Mouse (Mus musculus) G1E (cell line): ENCODE results near the gene Ext2. TPM values are rescaled to one million over a fixed set of nuclear protein-coding genes. Genes with fewer than 3 reads are reported as not detected.

Experiments
- ATAC-seq: 2 replicates; pipeline ENCODE4 v1.8.0; 2016; ENCODE audit warnings: mild to moderate bottlenecking; ENCODE audit not compliant: insufficient number of reproducible peaks, poor library complexity, low FRiP score, severe bottlenecking; ENCODE audit errors: extremely low read depth
- DNase-seq: peaks from one replicate; pipeline ENCODE4 v3.0.0; 2012; ENCODE audit warnings: low spot score
- H3K27me3 ChIP-seq: 2 replicates; pipeline ENCODE4 v1.6.1; 2012; ENCODE audit warnings: mild to moderate bottlenecking, low read length, inconsistent platforms; ENCODE audit not compliant: insufficient read depth
- H3K36me3 ChIP-seq: replicated peaks from 2 replicates; pipeline ENCODE3; 2012; ENCODE audit warnings: mild to moderate bottlenecking, inconsistent platforms
- H3K4me1 ChIP-seq: 2 replicates; pipeline ENCODE4 v1.6.1; 2012; ENCODE audit warnings: low read depth, low read length, inconsistent platforms, mixed read lengths; ENCODE audit not compliant: insufficient read depth
- H3K4me3 ChIP-seq: 2 replicates; pipeline ENCODE4 v1.5.1; 2012; ENCODE audit warnings: low read depth, mild to moderate bottlenecking, inconsistent platforms, low read length, moderate library complexity, mixed read lengths
- H3K9me3 ChIP-seq: replicated peaks from 2 replicates; pipeline ENCODE4 v1.6.1; 2012; ENCODE audit warnings: inconsistent platforms
- CTCF ChIP-seq: IDR thresholded peaks from 2 replicates; pipeline ENCODE4 v1.5.1; 2012; ENCODE audit warnings: low read depth, low read length, inconsistent platforms, mixed read lengths
- GATA1 ChIP-seq: IDR thresholded peaks from 2 replicates; pipeline ENCODE4 v1.6.1; 2012; ENCODE audit warnings: borderline replicate concordance, low read length, inconsistent platforms, mixed read lengths
- GATA2 ChIP-seq: IDR thresholded peaks from 2 replicates; pipeline ENCODE4 v1.6.1; 2012; ENCODE audit warnings: low read depth, low read length, inconsistent platforms, borderline replicate concordance
- POLR2AphosphoS5 ChIP-seq: IDR thresholded peaks from 2 replicates; pipeline ENCODE4 v1.6.1; 2012; ENCODE audit warnings: low read depth, low read length, inconsistent platforms; ENCODE audit not compliant: insufficient replicate concordance
- TAL1 ChIP-seq: conservative IDR thresholded peaks from 2 replicates; pipeline ENCODE4 v1.6.1; 2012; ENCODE audit warnings: low read depth, low read length, inconsistent platforms, mixed read lengths
- polyA plus RNA-seq: library from polyadenylated mRNA; stranded (reverse); fragments of >175 nt; gene quantifications from 2 replicates; pipeline ENCODE4 v1.2.3, GENCODE M21; 2012
- total RNA-seq, 2 experiments: library from RNA; stranded (forward) in 1 of 2; stranded (reverse) in 1 of 2; fragments of 200-1000 nt in 1 of 2; fragments of >200 nt in 1 of 2; fragmentation: Nextera tagmentation in 1 of 2; gene quantifications; 2 replicates each; pipeline ENCODE4 v1.2.3; 2014 to 2017

Gene Ext2
- total and polyA plus RNA-seq, 3 experiments: 22.9 to 42.6 (median 25.0) TPM

DNA sequence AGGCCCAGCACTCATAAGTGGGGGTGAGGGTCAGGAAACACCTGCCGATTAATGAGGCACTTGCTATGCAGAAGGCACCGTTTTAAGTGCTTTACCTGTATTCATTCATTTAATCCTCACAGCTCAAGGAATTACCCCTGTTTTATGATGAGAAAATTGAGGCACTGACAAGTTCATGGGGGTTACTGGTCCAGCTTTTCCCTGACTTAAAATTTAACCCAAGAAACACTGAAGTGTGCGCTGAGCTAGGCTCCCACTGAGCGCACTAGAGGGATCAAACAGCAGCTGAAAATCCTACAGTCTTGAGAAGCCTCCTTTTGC lies 49.6 kb downstream of the Ext2 start:
- Histone ChIP-seq H3K9me3 (no peaks in the 10 kb centered on the region), H3K4me1 (peaks cover 6% of the 10 kb centered on the region), H3K36me3 (peaks cover 71% of the 10 kb centered on the region), H3K27me3 (no peaks in the 10 kb centered on the region), H3K4me3 (peak overlapping the region; percentile 23; the same call in 1 of the 2 replicates)
- TF ChIP-seq GATA2 (no peak), POLR2AphosphoS5 (no peak), CTCF (no peak), TAL1 (no peak), GATA1 (no peak)
- DNase-seq: no peak
- ATAC-seq: no peak

DNA sequence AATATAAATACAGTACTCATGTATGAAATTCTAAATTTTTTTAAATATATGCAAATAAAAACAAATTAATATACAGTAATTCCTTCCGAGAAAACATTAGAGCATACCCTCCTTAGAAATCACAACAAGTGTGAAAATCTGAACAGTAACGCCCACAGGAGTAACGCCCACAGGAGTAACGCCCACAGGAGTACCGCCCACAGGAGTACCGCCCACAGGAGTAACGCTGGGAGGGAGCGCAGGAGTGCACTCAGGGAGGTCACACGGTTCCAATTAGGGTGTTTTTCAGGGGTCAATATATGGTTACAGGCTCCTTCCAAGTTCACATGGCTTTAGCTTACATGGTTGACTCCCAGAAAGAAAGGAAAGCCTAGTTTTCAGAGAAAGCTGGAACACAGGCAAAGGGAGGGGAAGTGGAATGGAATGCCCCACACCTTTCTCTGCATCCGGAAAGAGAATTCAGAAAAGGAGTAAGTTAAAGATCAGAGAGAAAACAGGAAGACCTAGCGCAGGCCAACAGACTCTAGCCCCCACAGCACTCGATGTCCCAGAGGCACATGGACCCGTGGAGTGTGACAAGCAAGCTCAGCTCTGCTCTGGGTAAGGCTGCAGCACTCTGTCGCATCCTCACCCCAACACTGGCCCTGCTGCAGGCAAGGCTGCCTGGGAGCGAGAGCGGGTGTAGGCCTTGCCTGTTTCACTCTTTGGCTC lies 50.2 kb downstream of the Ext2 start:
- TF ChIP-seq GATA1 (no peak), POLR2AphosphoS5 (no peak), GATA2 (no peak), CTCF (no peak), TAL1 (no peak)
- peaks cover 72% of the 10 kb centered on the region for H3K36me3 ChIP-seq
- H3K4me3 ChIP-seq: peak overlapping the region; percentile 23; the same call in 1 of the 2 replicates
- no peaks in the 10 kb centered on the region for H3K9me3 ChIP-seq
- no peaks in the 10 kb centered on the region for H3K27me3 ChIP-seq
- ATAC-seq: peak; percentile 92
- H3K4me1 ChIP-seq: peaks cover 6% of the 10 kb centered on the region
- DNase-seq: no peak

DNA sequence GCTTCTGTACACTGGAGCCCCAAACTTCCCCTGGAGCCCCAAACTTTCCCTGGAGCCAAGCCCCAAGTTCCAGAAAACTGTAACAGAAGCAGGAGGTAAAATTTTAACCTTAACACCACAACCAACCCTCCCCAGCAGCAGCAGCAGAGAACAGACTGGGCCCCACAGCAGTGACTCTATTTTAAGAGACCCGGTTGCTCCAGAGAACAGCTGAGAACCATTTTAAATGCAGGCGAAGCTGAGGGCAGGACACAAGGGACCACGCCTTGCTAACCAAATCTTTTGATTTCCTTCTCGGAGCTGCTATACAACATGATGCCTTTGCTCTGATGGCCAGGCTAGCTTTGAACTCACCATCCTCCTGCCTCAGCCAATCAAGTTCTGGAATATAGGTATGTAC lies 51.5 kb downstream of the Ext2 start:
- Histone ChIP-seq H3K4me3 (no peak overlapping the region), H3K36me3 (peaks cover 69% of the 10 kb centered on the region), H3K9me3 (no peaks in the 10 kb centered on the region), H3K4me1 (peaks cover 6% of the 10 kb centered on the region), H3K27me3 (no peaks in the 10 kb centered on the region)
- ATAC-seq (no peak), DNase-seq (no peak)
- TF ChIP-seq GATA1: no peak
- TF ChIP-seq POLR2AphosphoS5: no peak
- no peak for TF ChIP-seq CTCF
- TF ChIP-seq GATA2: no peak
- no peak for TF ChIP-seq TAL1

DNA sequence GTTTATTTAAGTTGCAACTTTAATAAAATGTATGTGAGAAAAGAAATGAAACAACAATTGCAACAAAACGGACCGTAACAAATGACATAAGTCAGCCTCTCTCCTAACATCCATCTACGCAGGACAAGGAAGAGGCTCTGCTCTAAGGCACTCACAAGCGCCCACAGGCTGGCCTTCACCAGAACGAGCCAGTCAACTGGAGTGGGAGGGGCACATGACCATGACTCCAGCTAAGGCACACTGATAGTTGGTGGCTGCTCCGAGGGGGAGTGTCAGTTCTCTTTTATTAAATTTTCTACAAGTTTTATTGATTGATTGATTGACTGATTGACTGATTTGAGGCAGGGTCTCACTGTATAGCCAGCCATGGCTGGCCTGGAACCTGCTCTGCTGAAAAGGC lies 52.5 kb downstream of the Ext2 start:
- TF ChIP-seq CTCF (no peak), TAL1 (no peak), GATA1 (no peak), GATA2 (no peak), POLR2AphosphoS5 (no peak)
- Histone ChIP-seq H3K4me3 (no peak overlapping the region), H3K27me3 (no peaks in the 10 kb centered on the region), H3K36me3 (peaks cover 67% of the 10 kb centered on the region), H3K9me3 (no peaks in the 10 kb centered on the region), H3K4me1 (peaks cover 8% of the 10 kb centered on the region)
- ATAC-seq (no peak), DNase-seq (no peak)

DNA sequence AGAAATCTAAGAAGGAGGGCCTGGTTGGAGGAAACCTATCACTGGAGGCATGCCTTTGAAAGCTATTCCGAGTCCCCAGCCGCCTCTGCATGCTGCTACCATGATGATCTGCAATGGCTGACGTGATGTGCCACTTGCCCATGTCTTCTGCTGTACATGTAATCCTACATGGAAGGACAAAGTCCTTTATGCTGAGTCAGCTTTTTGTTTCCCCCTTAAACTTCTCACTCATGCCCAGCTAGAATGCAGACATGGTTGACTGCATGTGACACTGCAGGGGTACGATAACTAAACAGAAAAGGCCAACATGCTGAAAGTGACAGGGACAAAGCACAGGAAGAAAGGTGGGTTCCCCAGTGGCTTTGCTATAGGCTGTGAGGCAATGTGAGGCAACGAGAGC lies 56.6 kb downstream of the Ext2 start:
- TF ChIP-seq GATA2 (no peak), TAL1 (no peak), POLR2AphosphoS5 (no peak)
- no peaks in the 10 kb centered on the region for H3K27me3 ChIP-seq
- 0 out of 2 replicates have a peak, but pooled peaks cover 2% of the 10 kb centered on the region for H3K4me1 ChIP-seq
- H3K4me3 ChIP-seq: no peak overlapping the region
- H3K36me3 ChIP-seq: peaks cover 72% of the 10 kb centered on the region
- ATAC-seq (no peak), DNase-seq (no peak)
- H3K9me3 ChIP-seq: no peaks in the 10 kb centered on the region

DNA sequence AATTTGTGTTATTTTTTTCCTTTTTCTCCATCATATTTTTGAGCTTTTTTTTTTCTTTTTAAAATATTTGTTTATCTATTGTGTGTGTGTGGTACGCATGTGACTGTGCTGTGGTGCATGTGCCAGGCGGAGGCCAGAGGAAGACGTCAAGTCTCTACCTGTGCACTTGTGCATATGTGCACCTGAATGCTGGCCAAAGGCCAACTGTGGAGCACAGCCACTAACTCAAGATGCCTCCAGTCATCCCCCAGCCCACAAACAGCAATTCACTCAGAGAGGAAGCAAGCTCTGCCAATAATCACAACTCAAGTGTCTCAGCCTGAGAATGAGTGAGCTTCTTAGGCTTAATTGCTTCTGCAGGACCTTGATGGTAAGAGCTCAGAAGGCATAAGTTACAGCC lies 58.2 kb downstream of the Ext2 start:
- no peak for DNase-seq
- Histone ChIP-seq H3K4me1 (0 out of 2 replicates have a peak, but pooled peaks cover 2% of the 10 kb centered on the region), H3K27me3 (no peaks in the 10 kb centered on the region), H3K36me3 (peaks cover 70% of the 10 kb centered on the region), H3K9me3 (no peaks in the 10 kb centered on the region), H3K4me3 (no peak overlapping the region)
- TF ChIP-seq POLR2AphosphoS5: no peak
- TF ChIP-seq GATA2: no peak
- TF ChIP-seq TAL1: no peak
- no peak for TF ChIP-seq CTCF
- no peak for TF ChIP-seq GATA1
- ATAC-seq: no peak

DNA sequence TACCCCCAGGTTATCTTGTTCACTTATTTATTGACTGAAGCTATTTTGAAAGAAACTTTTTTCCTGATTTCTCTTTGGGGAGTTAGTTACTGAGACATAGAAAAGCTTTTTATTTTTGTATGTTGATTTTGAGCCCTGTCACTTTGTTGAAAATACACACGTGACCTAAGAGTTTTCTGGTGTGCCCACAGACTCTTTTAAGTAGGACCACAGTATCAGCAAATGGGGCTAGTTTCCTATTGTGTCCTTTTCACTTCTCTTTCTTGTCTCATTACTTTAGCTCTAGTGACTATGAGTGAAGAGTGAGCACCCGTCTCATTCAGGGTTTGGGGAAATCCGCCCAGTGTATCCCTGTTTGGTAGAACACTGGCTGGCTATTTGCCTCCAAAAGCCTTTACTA lies 62.0 kb downstream of the Ext2 start:
- no peak for DNase-seq
- TF ChIP-seq TAL1 (no peak), CTCF (no peak), POLR2AphosphoS5 (no peak), GATA1 (no peak), GATA2 (no peak)

More for the DNA sequence above, 62.0 kb downstream of the Ext2 start:
- Histone ChIP-seq H3K36me3 (peaks cover 60% of the 10 kb centered on the region), H3K9me3 (no peaks in the 10 kb centered on the region), H3K27me3 (no peaks in the 10 kb centered on the region), H3K4me1 (0 out of 2 replicates have a peak, but pooled peaks cover 1% of the 10 kb centered on the region), H3K4me3 (no peak overlapping the region)
- ATAC-seq: no peak
